Mouse (Mus musculus): ENCODE measurements around the gene Csf3r.
"Not testable (repeated sequence)": the region's sequence is repeated elsewhere in the genome, so short reads cannot be mapped to it uniquely, and the experiment has no call there.

Gene Csf3r

DNA sequence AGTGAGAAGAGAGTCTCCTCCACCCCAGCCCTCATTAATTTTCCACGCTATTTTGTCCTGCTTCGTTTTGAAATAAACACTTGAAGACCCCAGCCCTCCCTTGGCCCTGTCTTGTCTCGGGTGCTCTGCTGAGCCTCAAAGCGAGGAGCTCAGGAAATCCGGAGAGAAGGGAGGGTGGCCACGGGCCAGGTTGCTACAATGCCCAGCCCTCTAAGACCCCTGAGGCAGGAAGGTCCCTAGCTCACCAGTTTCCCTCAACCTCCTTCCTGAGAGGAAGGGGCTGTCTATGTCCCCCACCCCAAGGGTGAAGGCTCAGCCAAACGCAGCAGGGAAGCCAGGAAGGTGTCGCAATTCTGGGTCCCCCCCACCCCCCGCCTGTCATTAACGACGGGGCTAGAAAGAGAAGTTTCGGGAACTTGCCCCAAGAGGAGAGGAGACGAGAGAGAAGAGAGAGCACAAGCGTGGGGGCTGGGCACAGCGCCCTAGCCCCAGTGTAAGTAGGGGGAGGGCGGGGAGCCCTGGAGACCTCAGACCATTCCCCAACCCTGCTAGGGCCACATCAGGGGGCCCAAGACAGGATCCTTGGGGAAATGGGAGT, at the start of gene Csf3r:
Gene Csf3r (plus strand): TSS at position 248 of the 598 bp plus-strand sequence.
- DNase-seq (ENCODE audit: low spot score in 2 of 2): no peak

DNA sequence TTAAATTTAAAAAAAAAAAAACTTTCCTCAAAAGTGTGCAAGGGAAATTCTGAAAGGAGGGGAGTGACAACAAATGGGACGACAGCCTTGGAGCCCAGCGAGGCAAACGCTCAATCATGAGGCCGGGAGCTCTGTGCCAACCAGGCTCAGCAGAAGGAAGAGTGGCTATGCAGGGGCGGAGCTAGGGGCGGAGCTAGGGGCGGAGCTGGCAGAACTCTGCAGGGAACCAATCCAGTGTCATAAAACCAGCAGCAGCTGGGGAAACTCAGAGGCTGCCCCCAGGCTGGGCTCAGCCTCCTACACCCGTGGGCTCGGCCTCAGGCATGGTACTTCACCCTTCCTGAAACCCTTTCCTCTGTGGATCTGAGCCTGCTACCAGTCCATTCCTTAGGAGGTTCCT, 46.6 kb upstream of the Csf3r start:
- DNase-seq (ENCODE audit: low spot score in 2 of 2): no peak

DNA sequence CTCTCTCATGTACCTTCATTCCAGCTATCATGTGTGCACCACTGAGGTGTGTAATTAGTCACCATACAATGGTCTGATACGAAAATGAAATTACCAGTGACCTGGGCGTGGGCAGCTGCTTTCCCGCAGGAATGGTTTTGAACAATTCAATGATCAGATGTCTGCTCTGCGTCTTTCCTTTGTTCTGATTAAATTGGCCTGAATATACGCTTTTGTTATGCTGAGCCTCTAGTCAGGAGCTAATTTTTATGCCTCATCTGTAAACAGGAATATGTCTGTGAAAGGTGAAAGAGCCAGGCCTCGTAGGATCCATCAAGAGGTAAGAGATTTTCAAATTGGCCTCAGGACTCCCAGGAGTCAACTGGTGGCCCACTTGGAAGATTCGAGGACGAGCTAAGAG, 41.1 kb upstream of the Csf3r start:
- DNase-seq (ENCODE audit: low spot score in 2 of 2): no peak

DNA sequence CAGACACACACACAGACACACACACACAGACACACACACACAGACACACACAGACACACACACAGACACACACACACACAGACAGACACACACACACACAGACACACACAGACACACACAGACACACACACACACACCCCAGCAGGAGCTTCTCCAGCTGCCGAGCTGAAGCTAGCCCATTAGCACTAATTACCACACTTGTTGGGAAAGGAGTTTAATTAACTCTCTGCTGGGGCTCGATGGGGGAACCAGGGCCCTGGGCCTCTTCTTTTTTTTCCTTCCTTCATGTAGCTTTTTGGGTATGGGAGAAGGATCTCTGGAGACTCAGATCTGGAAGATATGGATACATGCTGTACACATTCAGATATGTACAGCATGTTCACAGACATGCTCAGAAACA, 38.6 kb upstream of the Csf3r start:
- not testable (repeated sequence) for DNase-seq (ENCODE audit: low spot score in 2 of 2)

DNA sequence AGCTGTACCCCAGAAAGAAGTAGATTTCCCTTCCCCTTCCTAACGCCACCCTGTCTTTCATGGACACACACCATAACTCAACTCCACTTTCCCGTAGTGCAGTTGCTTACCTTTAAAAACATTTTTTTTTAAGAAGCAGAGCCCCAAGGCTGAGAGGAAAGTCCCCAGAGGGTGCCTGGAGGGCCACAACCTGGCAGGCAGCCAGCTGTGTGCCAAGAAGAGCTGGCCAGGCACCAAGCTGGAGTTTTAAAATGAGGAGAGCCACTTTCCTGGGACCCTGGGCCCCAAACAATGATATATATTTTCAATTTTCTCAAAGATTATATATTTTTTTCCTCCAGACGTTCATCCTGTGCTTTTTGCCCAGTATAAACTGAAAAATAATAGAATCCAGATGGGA, 37.3 kb upstream of the Csf3r start:
- DNase-seq (ENCODE audit: low spot score in 2 of 2): no peak

GRCm38 (mm10) chr4:125989061-125989460, 35.3 kb upstream of the Csf3r start:
- no peak for DNase-seq (ENCODE audit: low spot score in 2 of 2)

GRCm38 (mm10) chr4:125990143-125990542, 34.2 kb upstream of the Csf3r start:
- DNase-seq (ENCODE audit: low spot score in 2 of 2): peak in 1 of 2 experiments; percentile 15

GRCm38 (mm10) chr4:125992206-125992605, 32.1 kb upstream of the Csf3r start:
- DNase-seq (ENCODE audit: low spot score in 2 of 2): no peak

- no peak for DNase-seq (ENCODE audit: low spot score in 2 of 2)
Observed at GRCm38 (mm10) chr4:125992906-125993305, 31.4 kb upstream of the Csf3r start.

DNA sequence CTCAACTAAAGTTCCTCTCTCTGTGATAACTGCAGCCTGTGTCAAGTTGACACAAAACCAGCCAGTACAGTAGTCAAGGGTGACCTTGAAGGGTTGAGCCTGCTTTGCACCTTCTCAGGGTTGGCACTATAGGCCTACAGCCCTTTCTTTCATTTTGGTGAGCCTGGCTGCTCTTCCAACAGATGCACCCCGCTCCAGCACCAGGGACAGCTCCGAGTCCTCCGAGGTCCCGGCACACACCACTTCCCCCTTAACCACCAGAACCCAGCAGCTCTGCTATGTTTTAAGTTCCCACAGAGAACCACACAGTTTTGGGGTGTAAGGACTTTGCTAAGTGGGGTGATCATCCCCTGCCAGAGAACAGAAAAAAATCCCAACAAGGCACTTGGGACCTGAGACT, 27.8 kb upstream of the Csf3r start:
- DNase-seq (ENCODE audit: low spot score in 2 of 2): no peak

GRCm38 (mm10) chr4:125997826-125998225, 26.5 kb upstream of the Csf3r start:
- no peak for DNase-seq (ENCODE audit: low spot score in 2 of 2)

DNA sequence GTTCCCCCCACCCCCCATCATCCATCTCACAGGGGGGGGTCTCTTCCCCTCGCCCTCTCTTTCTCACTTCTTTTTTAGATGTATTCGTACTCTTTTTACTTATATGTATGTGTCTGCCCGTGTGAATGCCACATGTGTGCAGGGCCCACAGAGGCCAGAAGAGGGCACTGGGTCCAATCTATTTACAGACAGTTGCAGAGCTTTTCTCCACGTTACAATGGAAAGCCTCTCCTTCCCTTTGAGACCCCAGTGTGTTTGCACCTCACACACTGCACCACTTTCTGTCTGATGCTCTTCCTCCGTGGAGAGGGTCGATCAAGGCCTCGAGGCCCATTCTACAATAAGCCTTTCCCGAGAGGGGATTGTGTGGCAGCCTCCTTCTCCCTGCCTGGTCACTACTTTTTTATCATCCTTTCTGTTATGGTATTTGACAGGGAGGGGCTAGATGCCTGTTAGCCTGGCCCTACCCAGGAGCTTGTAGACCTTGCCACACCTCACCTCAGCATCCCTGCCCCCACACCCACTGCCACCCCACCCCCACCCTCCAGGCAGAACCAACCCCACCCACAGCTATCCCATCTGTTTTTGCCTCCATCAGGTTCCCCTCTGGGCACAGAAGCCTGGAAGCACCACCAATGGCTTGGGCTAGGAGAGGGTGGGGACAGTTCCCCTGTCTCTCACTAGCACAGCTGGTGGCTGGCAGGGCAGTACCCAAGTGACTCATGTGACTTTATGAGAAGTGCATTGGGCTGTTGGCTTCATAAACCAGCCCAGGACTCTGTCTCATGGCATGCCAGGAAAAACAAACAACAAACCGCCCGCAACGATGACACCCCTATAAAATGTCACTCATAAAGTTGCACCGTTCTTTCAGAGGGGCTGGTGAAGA, 22.8 kb upstream of the Csf3r start:
- DNase-seq (ENCODE audit: low spot score in 2 of 2): no peak

DNA sequence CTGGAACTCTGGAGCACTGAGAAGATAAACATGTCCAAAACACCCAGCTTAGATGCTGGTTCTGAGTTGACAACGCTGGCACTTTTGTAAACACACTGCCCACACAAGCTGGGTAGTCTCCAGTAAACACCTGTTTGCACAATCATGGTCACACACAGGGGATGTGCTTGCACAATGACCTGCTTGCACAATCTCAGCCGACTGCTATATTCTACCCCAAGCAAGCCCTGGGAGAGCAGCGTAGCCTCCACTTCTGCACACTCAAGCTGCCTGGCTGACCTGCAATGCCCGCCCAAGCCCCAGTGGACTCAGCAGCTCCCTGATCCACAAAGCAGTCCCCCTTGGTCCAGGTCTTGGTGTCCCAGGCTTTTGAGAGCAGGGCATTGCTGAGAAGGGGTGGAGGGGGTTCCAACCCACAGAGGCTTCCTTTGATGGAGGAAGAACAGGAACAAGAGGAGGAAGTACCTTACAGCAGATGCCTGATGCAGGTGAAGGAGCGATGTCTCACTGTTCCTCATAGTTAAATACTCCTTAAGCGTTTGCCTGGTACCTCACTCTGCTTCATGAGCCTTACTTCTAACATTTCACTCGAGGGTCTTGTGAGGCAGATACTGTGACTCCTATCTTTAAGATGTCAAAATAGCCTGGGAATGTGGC, 6.5 kb upstream of the Csf3r start:
- no peak for DNase-seq (ENCODE audit: low spot score in 2 of 2)

- DNase-seq (ENCODE audit: low spot score in 2 of 2): no peak
Observed at GRCm38 (mm10) chr4:126018966-126019538, 5.3 kb upstream of the Csf3r start.

DNA sequence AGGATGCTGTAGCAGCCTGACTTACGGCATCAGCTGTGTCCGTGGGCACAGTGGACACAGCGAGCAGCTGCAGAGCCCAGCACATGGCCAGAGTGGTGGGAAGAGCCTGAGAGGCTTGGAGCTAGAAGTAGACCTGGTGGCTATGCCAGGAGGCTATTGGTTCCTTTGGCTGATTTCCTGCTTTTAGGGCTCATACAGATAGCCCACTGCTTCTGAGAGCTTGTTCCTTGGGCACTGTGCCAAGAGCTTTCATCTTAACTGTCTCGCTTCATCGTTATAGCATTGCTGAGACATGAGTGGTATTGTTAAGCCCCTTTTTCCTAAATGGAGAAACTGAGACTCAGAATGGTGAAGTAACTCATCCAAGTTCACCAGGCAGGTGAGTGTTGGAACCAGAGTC, 1.5 kb downstream of the Csf3r start:
- DNase-seq (ENCODE audit: low spot score in 2 of 2): no peak

DNA sequence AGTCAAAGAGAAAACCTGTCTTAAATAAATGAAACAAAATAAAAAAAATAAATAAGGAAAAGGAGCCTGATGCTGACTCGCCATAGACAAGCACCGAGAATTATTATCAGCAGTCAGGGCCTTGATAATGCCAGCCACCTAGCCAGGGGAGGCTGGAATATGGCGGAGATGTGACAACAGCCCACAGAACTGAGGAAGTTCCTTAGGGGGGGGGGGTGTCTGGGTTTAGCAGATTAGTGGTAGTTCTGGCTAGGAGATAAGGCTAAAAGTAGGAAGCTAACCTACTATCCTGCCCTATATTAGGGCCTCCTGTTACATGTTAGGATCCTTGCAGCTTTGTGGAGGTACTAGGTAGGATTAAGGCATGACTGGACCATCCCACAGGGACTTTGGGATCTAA, 3.6 kb downstream of the Csf3r start:
- no peak for DNase-seq (ENCODE audit: low spot score in 2 of 2)

DNA sequence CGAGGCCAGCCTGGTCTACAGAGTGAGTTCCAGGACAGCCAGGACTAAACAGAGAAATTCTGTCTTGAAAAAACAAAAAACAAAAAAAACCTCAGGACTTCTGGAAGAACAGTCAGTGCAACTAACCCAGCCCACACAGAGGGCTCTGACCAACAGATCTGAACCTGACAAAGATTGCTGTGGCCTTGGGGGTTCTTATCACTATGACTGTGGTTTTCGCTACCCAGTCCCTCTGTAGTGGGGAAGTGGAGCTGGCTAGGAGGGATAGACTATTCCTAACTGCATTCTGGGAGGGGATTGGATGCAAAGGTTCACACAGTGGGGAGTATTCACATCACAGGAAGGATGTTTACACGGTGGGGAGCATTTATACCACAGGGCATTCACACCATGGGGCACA, 4.7 kb downstream of the Csf3r start:
- no peak for DNase-seq (ENCODE audit: low spot score in 2 of 2)

GRCm38 (mm10) chr4:126030705-126031104, 6.4 kb downstream of the Csf3r start:
- DNase-seq (ENCODE audit: low spot score in 2 of 2): no peak

- DNase-seq (ENCODE audit: low spot score in 2 of 2): no peak
Observed at GRCm38 (mm10) chr4:126035413-126035812, 11.1 kb downstream of the Csf3r start.

- peak; percentile 78 to 83 for DNase-seq (ENCODE audit: low spot score in 2 of 2)
Observed at GRCm38 (mm10) chr4:126046851-126047585, 22.7 kb downstream of the Csf3r start, which contains the start of gene Mrps15. Mrps15 (plus strand) TSS chr4:126046925.

GRCm38 (mm10) chr4:126051617-126052016, 27.3 kb downstream of the Csf3r start:
- no peak for DNase-seq (ENCODE audit: low spot score in 2 of 2)
